Mouse (Mus musculus): ENCODE measurements at regions not wholly inside any gene's neighbourhood (a gene's known extent, or its start where the extent isn't known, plus 50 kb on each side); places are given as distances from the start of the nearest gene placed in this dataset.
A peak's percentile ranks its signal among the peaks of the same experiment; 100 is the strongest.

DNA sequence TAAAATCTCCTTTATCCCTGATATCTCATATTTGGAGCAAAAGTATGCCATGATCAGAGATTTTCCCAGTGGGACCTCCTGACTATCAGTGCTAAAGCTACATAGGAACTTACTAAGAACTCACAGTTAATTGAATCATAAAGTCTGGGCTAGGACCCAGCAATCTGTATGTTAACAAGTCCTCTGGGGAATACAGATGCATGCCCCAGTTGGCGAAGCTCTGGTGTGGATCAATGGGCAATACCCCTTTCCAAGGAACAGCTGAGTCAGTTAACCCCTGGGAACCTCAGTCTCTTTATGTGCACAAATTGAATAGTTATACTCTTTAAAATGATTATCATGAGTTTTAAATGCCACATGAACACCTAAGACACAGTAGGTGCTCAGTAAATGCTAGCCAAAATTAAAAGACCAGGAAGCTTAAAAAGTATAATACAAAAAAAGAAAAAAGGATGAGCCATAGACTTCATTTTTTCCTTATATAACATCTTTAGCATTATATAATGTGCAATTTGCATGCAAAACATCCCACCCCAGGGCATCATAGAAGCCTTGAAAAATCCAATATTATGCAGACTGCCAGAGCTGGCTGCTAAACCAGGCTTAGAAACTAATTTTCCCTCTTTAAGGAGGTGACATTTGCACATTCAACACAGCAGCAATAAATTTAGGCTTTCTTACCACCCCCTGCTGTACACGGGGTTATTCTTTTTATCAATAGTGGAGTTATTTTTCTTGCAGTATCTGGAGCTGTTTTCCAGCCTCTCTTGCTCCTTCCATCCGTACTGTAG is 202.7 kb downstream of the Gm16223 start:
- DNase-seq: peak; percentile 12

GRCm38 (mm10) chr5:42272001-42272400 is 204.2 kb downstream of the Gm16223 start:
- DNase-seq: peak; percentile 61

DNA sequence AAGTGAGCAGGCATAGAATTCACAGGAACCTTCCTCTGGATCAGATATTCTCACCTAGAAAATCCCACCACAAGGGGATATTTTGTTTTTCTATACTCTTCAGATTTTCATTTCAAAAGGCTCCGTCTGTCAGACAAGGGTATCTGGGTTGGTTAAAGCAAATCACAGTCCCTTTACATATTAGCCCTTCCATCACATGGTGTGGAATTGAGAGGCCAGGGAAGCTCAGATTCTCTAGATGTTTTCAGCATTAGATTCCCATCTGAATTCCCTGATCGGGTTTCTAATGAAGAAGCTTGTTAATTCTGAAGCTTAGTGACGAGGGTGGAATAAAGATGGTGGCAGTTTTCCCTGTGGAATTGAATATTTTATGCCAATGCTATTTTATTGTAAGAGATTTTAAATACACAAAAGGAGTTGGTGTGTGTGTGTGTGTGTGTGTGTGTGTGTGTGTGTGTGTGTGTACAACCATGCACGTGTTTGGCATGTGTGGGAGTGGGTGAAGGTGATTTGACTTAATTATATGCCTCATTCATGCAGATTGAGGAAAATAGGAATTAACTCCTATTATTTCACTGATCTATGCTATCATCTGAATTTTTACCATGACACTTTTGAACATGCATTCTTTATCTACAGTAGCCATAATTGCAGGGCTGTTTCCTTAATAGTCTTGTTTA is 211.0 kb downstream of the Gm16223 start:
- no peak for DNase-seq

All from layer of hippocampus, adult 9-11 months (tissue).